Mouse (Mus musculus): Measurements from ENCODE around the gene Naa80. TPM values are rescaled to one million over a fixed set of nuclear protein-coding genes. Genes with fewer than 3 reads are reported as not detected.
"Not testable (repeated sequence)": the region's sequence is repeated elsewhere in the genome, so short reads cannot be mapped to it uniquely, and the experiment has no call there.

The Naa80 gene
- total and polyA plus RNA-seq, 2 experiments from 2014 or later = 19.4 to 32.8 TPM

- Histone ChIP-seq H3K27ac (no peak overlapping the region), H3K4me2 (ENCODE audit: low read depth, low read length) (peak overlapping the region; percentile 83), H3K4me3 (ENCODE audit: low read length) (peak overlapping the region; percentile 82; the same call in 1 of the 2 replicates), H3K4me1 (ENCODE audit: insufficient read depth, low read length) (peaks cover 21% of the 10 kb centered on the region), H3K9me3 (ENCODE audit: low read length) (no peaks in the 10 kb centered on the region), H3K36me3 (ENCODE audit: insufficient read depth, low read length) (peaks cover 21% of the 10 kb centered on the region; the same call in 1 of the 2 replicates), H3K9ac (replicated peaks; ENCODE audit: low read length) (peak overlapping the region; percentile 17; the same call in 1 of the 2 replicates), H3K27me3 (ENCODE audit: insufficient read depth, low read length) (no peaks in the 10 kb centered on the region)
- no peak for ATAC-seq
- no peak for DNase-seq (ENCODE audit: low spot score)
- WGBS = 94% methylated on average over 21 of the region's 21 CpGs
- TF ChIP-seq CTCF (IDR thresholded peaks at IDR 0.05; ENCODE audit: low read depth) = no peak
Observed at GRCm38 (mm10) chr9:107570845-107571244, 7.8 kb upstream of the Naa80 start.

GRCm38 (mm10) chr9:107571534-107572326, 7.0 kb upstream of the Naa80 start:
- no peak overlapping the region for H3K27ac ChIP-seq
- TF ChIP-seq CTCF (IDR thresholded peaks at IDR 0.05; ENCODE audit: low read depth) = no peak
- 93% methylated on average over 22 of the region's 22 CpGs for WGBS

GRCm38 (mm10) chr9:107572327-107572662, 6.4 kb upstream of the Naa80 start:
- WGBS = 92% methylated on average over 2 of the region's 2 CpGs
- H3K4me2 ChIP-seq (ENCODE audit: low read depth, low read length) = no peak overlapping the region
- ATAC-seq = no peak

More at GRCm38 (mm10) chr9:107571534-107572326, 7.0 kb upstream of the Naa80 start:
- H3K4me3 ChIP-seq (ENCODE audit: low read length) = no peak overlapping the region
- ATAC-seq = no peak
- H3K4me1 ChIP-seq (ENCODE audit: insufficient read depth, low read length) = peaks cover 21% of the 10 kb centered on the region
- no peaks in the 10 kb centered on the region for H3K27me3 ChIP-seq (ENCODE audit: insufficient read depth, low read length)
- no peaks in the 10 kb centered on the region for H3K9me3 ChIP-seq (ENCODE audit: low read length)
- no peak for DNase-seq (ENCODE audit: low spot score)
- H3K9ac ChIP-seq (replicated peaks; ENCODE audit: low read length) = 0 out of 2 replicates have a peak overlapping the region, but pooled peaks have one; percentile 17
- H3K4me2 ChIP-seq (ENCODE audit: low read depth, low read length) = 0 out of 2 replicates have a peak overlapping the region, but pooled peaks have one; percentile 83
- H3K36me3 ChIP-seq (ENCODE audit: insufficient read depth, low read length) = peaks cover 21% of the 10 kb centered on the region; the same call in 1 of the 2 replicates

GRCm38 (mm10) chr9:107573774-107574173, 4.9 kb upstream of the Naa80 start:
- H3K4me1 ChIP-seq (ENCODE audit: insufficient read depth, low read length) = peaks cover 14% of the 10 kb centered on the region
- H3K4me3 ChIP-seq (ENCODE audit: low read length); H3K27me3 ChIP-seq (ENCODE audit: insufficient read depth, low read length); ATAC-seq; H3K4me2 ChIP-seq (ENCODE audit: low read depth, low read length); H3K9ac ChIP-seq (replicated peaks; ENCODE audit: low read length); H3K27ac ChIP-seq; H3K9me3 ChIP-seq (ENCODE audit: low read length); DNase-seq (ENCODE audit: low spot score): not testable (repeated sequence)
- peaks cover 21% of the 10 kb centered on the region; the same call in 1 of the 2 replicates for H3K36me3 ChIP-seq (ENCODE audit: insufficient read depth, low read length)
- WGBS = 80% methylated on average over 6 of the region's 6 CpGs

More at GRCm38 (mm10) chr9:107572327-107572662, 6.4 kb upstream of the Naa80 start:
- TF ChIP-seq CTCF (IDR thresholded peaks at IDR 0.05; ENCODE audit: low read depth) = no peak
- Histone ChIP-seq H3K27me3 (ENCODE audit: insufficient read depth, low read length) (no peaks in the 10 kb centered on the region), H3K4me1 (ENCODE audit: insufficient read depth, low read length) (peaks cover 21% of the 10 kb centered on the region), H3K9me3 (ENCODE audit: low read length) (no peaks in the 10 kb centered on the region), H3K27ac (no peak overlapping the region), H3K36me3 (ENCODE audit: insufficient read depth, low read length) (peaks cover 21% of the 10 kb centered on the region; the same call in 1 of the 2 replicates), H3K4me3 (ENCODE audit: low read length) (no peak overlapping the region), H3K9ac (replicated peaks; ENCODE audit: low read length) (no peak overlapping the region)
- no peak for DNase-seq (ENCODE audit: low spot score)

GRCm38 (mm10) chr9:107575579-107576356, 2.9 kb upstream of the Naa80 start:
- ATAC-seq (no peak), DNase-seq (ENCODE audit: low spot score) (no peak)
- Histone ChIP-seq H3K9ac (replicated peaks; ENCODE audit: low read length) (no peak overlapping the region), H3K4me1 (ENCODE audit: insufficient read depth, low read length) (peaks cover 6% of the 10 kb centered on the region; the same call in 1 of the 2 replicates), H3K4me2 (ENCODE audit: low read depth, low read length) (no peak overlapping the region), H3K27me3 (ENCODE audit: insufficient read depth, low read length) (no peaks in the 10 kb centered on the region), H3K4me3 (ENCODE audit: low read length) (no peak overlapping the region), H3K9me3 (ENCODE audit: low read length) (no peaks in the 10 kb centered on the region), H3K36me3 (ENCODE audit: insufficient read depth, low read length) (peaks cover 21% of the 10 kb centered on the region; the same call in 1 of the 2 replicates), H3K27ac (peak overlapping the region; percentile 73; the same call in 1 of the 2 replicates)
- WGBS = 81% methylated on average over 14 of the region's 14 CpGs
- no peak for TF ChIP-seq CTCF (IDR thresholded peaks at IDR 0.05; ENCODE audit: low read depth)

GRCm38 (mm10) chr9:107576357-107577107, 2.2 kb upstream of the Naa80 start, which contains the start of gene Hyal1:
TSS of gene Hyal1 (plus strand) at chr9:107576927.
- 21% methylated on average over 16 of the region's 16 CpGs for WGBS
- peak; percentile 81 for ATAC-seq
- peaks cover 9% of the 10 kb centered on the region; the same call in 1 of the 2 replicates for H3K4me1 ChIP-seq (ENCODE audit: insufficient read depth, low read length)
- no peaks in the 10 kb centered on the region for H3K27me3 ChIP-seq (ENCODE audit: insufficient read depth, low read length)
- no peak within 1 kb of the TSS for H3K9ac ChIP-seq (replicated peaks; ENCODE audit: low read length)
- peaks cover 18% of the 10 kb centered on the region; the same call in 1 of the 2 replicates for H3K36me3 ChIP-seq (ENCODE audit: insufficient read depth, low read length)
- peak within 1 kb of the TSS; percentile 40 for H3K4me2 ChIP-seq (ENCODE audit: low read depth, low read length)
- DNase-seq (ENCODE audit: low spot score) = peak; percentile 78
- no peak for TF ChIP-seq CTCF (IDR thresholded peaks at IDR 0.05; ENCODE audit: low read depth)
- H3K27ac ChIP-seq = peak within 1 kb of the TSS; percentile 73
- 0 out of 2 replicates have a peak within 1 kb of the TSS, but pooled peaks have one; percentile 6 for H3K4me3 ChIP-seq (ENCODE audit: low read length)
- H3K9me3 ChIP-seq (ENCODE audit: low read length) = no peaks in the 10 kb centered on the region
